Mouse (Mus musculus) lung, embryonic 16.5 days (tissue): ENCODE results near the gene Tent5c. TPM values are rescaled to one million over a fixed set of nuclear protein-coding genes. Genes with fewer than 3 reads are reported as not detected.

ENCODE experiments used
- ATAC-seq: fragments of 200-750 bp; cut with Nextera tagmentation; 2 replicates; pipeline ENCODE4 v1.8.0; 2017; ENCODE audit warnings: low read depth, mild to moderate bottlenecking, moderate library complexity
- H3K27ac ChIP-seq: fragments of 300-500 bp; sonication (generic); 2 replicates; pipeline ENCODE4 v1.5.1; 2014; ENCODE audit warnings: mild to moderate bottlenecking, control low read depth, low read length
- H3K27me3 ChIP-seq: fragments of 300-500 bp; sonication (generic); 2 replicates; pipeline ENCODE4 v1.6.1; 2014; ENCODE audit warnings: low read depth, low read length, mixed read lengths; ENCODE audit not compliant: control insufficient read depth, insufficient read depth
- H3K36me3 ChIP-seq: fragments of 300-500 bp; sonication (generic); 2 replicates; pipeline ENCODE4 v1.6.1; 2014; ENCODE audit warnings: low read length; ENCODE audit not compliant: control insufficient read depth, insufficient read depth
- H3K4me1 ChIP-seq: fragments of 300-500 bp; sonication (generic); replicated peaks from 2 replicates; pipeline ENCODE4 v1.6.1; 2014; ENCODE audit warnings: low read length, mixed read lengths; ENCODE audit not compliant: control insufficient read depth, insufficient read depth
- H3K4me2 ChIP-seq: fragments of 300-500 bp; sonication (generic); 2 replicates; pipeline ENCODE4 v1.6.1; 2014; ENCODE audit warnings: low read depth, low read length, control low read depth
- H3K4me3 ChIP-seq: fragments of 300-500 bp; sonication (generic); 2 replicates; pipeline ENCODE4 v1.5.1; 2014; ENCODE audit warnings: mild to moderate bottlenecking, low read length, control low read depth
- H3K9ac ChIP-seq: fragments of 300-500 bp; sonication (generic); 2 replicates; pipeline ENCODE4 v1.6.1; 2014; ENCODE audit warnings: low read length, control low read depth
- H3K9me3 ChIP-seq: fragments of 300-500 bp; sonication (generic); 2 replicates; pipeline ENCODE4 v1.6.1; 2016; ENCODE audit warnings: low read length; ENCODE audit not compliant: control insufficient read depth
- WGBS: fragments of 180-500 bp; shearing (Covaris S2); extraction: QIAGEN DNeasy Blood & Tissue Kit; methylation state at CpG from one replicate; pipeline ENCODE4 v1.1.7; 2014; 5-methylcytosine and 5-hydroxymethylcytosine counted together
- polyA plus RNA-seq: library from polyadenylated mRNA; unstranded; fragments of >200 nt; fragmentation: Nextera tagmentation; extraction: Ambion mirVana; gene quantifications from 2 replicates; pipeline ENCODE4 v1.2.1, GENCODE M21; 2015

The Tent5c gene
- polyA plus RNA-seq, 1 experiment from 2014 or later: 13.2 TPM

DNA sequence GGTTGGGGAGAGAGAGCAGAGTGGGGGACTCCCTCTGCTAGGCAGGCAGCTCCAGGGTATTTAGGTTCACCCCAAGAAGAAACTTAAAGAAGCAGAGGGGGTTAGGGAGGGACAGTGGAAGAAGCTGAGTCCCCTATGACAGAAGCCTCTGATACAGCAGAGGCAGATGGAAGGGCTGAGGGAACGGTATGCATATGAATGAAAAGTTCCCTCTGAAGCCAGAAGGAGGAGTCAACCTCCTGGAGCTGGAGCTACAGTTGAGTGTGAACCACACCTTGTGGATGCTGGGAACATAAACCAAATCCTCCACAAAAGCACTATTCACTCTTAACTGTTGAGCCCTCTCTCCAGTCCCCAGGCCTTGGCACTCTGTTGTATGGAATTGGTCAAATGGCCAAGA lies 32.5 kb upstream of the Tent5c start:
- Histone ChIP-seq H3K4me2 (no peak overlapping the region), H3K9me3 (no peaks in the 10 kb centered on the region), H3K27ac (no peak overlapping the region), H3K9ac (no peak overlapping the region), H3K27me3 (no peaks in the 10 kb centered on the region), H3K4me3 (no peak overlapping the region), H3K4me1 (no peaks in the 10 kb centered on the region), H3K36me3 (no peaks in the 10 kb centered on the region)
- no peak for ATAC-seq
- 55% methylated on average over 1 of the region's 1 CpGs for WGBS

GRCm38 (mm10) chr3:100515754-100516141 lies 26.6 kb upstream of the Tent5c start:
- 81% methylated on average over 5 of the region's 5 CpGs for WGBS
- H3K27me3 ChIP-seq: no peaks in the 10 kb centered on the region
- H3K4me3 ChIP-seq: no peak overlapping the region
- no peak for ATAC-seq
- no peaks in the 10 kb centered on the region for H3K36me3 ChIP-seq
- H3K4me1 ChIP-seq: 0 out of 2 replicates have a peak, but pooled peaks cover 2% of the 10 kb centered on the region
- no peak overlapping the region for H3K4me2 ChIP-seq
- no peak overlapping the region for H3K27ac ChIP-seq
- no peak overlapping the region for H3K9ac ChIP-seq
- no peaks in the 10 kb centered on the region for H3K9me3 ChIP-seq

GRCm38 (mm10) chr3:100515093-100515753 lies 26.1 kb upstream of the Tent5c start:
- peak; percentile 45; the same call in 1 of the 2 replicates for ATAC-seq

GRCm38 (mm10) chr3:100507174-100507573 lies 18.1 kb upstream of the Tent5c start:
- H3K9ac ChIP-seq: no peak overlapping the region
- H3K9me3 ChIP-seq: no peaks in the 10 kb centered on the region
- no peaks in the 10 kb centered on the region for H3K4me1 ChIP-seq
- no peaks in the 10 kb centered on the region for H3K36me3 ChIP-seq
- H3K4me3 ChIP-seq: no peak overlapping the region
- no peaks in the 10 kb centered on the region for H3K27me3 ChIP-seq
- 63% methylated on average over 4 of the region's 4 CpGs for WGBS
- H3K4me2 ChIP-seq: no peak overlapping the region
- ATAC-seq: no peak
- H3K27ac ChIP-seq: no peak overlapping the region

More at GRCm38 (mm10) chr3:100515093-100515753, 26.1 kb upstream of the Tent5c start:
- Histone ChIP-seq H3K4me2 (no peak overlapping the region), H3K4me3 (no peak overlapping the region), H3K9ac (no peak overlapping the region), H3K27ac (no peak overlapping the region), H3K4me1 (0 out of 2 replicates have a peak, but pooled peaks cover 2% of the 10 kb centered on the region), H3K27me3 (no peaks in the 10 kb centered on the region), H3K9me3 (no peaks in the 10 kb centered on the region), H3K36me3 (no peaks in the 10 kb centered on the region)
- 64% methylated on average over 8 of the region's 8 CpGs for WGBS

- WGBS: 46% methylated on average over 2 of the region's 2 CpGs
- Histone ChIP-seq H3K4me1 (no peaks in the 10 kb centered on the region), H3K4me2 (no peak overlapping the region), H3K27me3 (no peaks in the 10 kb centered on the region), H3K36me3 (no peaks in the 10 kb centered on the region), H3K4me3 (no peak overlapping the region), H3K27ac (no peak overlapping the region), H3K9ac (no peak overlapping the region), H3K9me3 (no peaks in the 10 kb centered on the region)
- ATAC-seq: no peak
Observed at GRCm38 (mm10) chr3:100506715-100507114, 17.6 kb upstream of the Tent5c start.

GRCm38 (mm10) chr3:100503882-100504281 lies 14.8 kb upstream of the Tent5c start:
- Histone ChIP-seq H3K4me2 (no peak overlapping the region), H3K9me3 (no peaks in the 10 kb centered on the region), H3K36me3 (no peaks in the 10 kb centered on the region), H3K27me3 (no peaks in the 10 kb centered on the region), H3K9ac (no peak overlapping the region), H3K4me1 (no peaks in the 10 kb centered on the region), H3K4me3 (no peak overlapping the region), H3K27ac (no peak overlapping the region)
- no peak for ATAC-seq
- 61% methylated on average over 6 of the region's 6 CpGs for WGBS

DNA sequence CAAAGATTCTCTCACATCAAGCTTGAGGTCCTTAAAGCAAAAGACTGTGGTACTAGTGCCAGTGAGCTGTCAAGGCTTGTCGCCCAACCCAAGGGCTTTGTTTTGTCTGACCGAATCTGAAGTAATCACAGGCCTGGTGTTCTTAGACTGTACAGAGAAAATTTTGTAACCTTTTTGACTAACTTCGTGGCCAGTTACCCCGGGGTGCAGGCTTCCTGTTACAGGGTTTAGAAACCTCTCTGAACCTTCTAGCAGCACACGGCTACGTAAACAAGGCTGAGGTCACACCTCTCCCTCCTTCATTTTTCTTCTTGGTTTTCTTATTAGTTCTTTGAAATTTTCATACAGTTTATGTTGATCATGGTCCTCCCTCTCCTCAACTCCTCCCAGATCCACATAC lies 13.4 kb upstream of the Tent5c start:
- no peak for ATAC-seq
- no peaks in the 10 kb centered on the region for H3K36me3 ChIP-seq
- H3K27me3 ChIP-seq: no peaks in the 10 kb centered on the region
- H3K27ac ChIP-seq: no peak overlapping the region
- no peak overlapping the region for H3K4me3 ChIP-seq
- H3K4me2 ChIP-seq: no peak overlapping the region
- H3K4me1 ChIP-seq: no peaks in the 10 kb centered on the region
- whole genome bisulfite sequencing: 58% methylated on average over 6 of the region's 6 CpGs
- H3K9me3 ChIP-seq: no peaks in the 10 kb centered on the region
- H3K9ac ChIP-seq: no peak overlapping the region

GRCm38 (mm10) chr3:100501899-100502298 lies 12.8 kb upstream of the Tent5c start:
- no peaks in the 10 kb centered on the region for H3K36me3 ChIP-seq
- no peak for ATAC-seq
- no peak overlapping the region for H3K9ac ChIP-seq

GRCm38 (mm10) chr3:100496081-100496480 lies 7.0 kb upstream of the Tent5c start:
- ATAC-seq: no peak

More at GRCm38 (mm10) chr3:100501899-100502298, 12.8 kb upstream of the Tent5c start:
- Histone ChIP-seq H3K4me2 (no peak overlapping the region), H3K27ac (no peak overlapping the region), H3K27me3 (no peaks in the 10 kb centered on the region), H3K4me3 (no peak overlapping the region), H3K9me3 (no peaks in the 10 kb centered on the region), H3K4me1 (no peaks in the 10 kb centered on the region)

More at GRCm38 (mm10) chr3:100496081-100496480, 7.0 kb upstream of the Tent5c start:
- WGBS: 47% methylated on average over 3 of the region's 3 CpGs
- Histone ChIP-seq H3K27me3 (no peaks in the 10 kb centered on the region), H3K9ac (no peak overlapping the region), H3K4me1 (no peaks in the 10 kb centered on the region), H3K4me2 (no peak overlapping the region), H3K9me3 (no peaks in the 10 kb centered on the region), H3K4me3 (no peak overlapping the region), H3K27ac (no peak overlapping the region), H3K36me3 (no peaks in the 10 kb centered on the region)
